Mouse (Mus musculus): ENCODE results near the gene Appl1.
"Not testable (repeated sequence)": the region's sequence is repeated elsewhere in the genome, so short reads cannot be mapped to it uniquely, and the experiment has no call there.

The Appl1 gene

GRCm38 (mm10) chr14:26960518-26960917 lies 10.5 kb downstream of the Appl1 start:
- DNase-seq: no peak

GRCm38 (mm10) chr14:26956139-26956538 lies 14.9 kb downstream of the Appl1 start:
- DNase-seq: not testable (repeated sequence)

- no peak for DNase-seq
These were observed 35.5 kb downstream of the Appl1 start for GRCm38 (mm10) chr14:26935558-26935957.

- no peak for DNase-seq
These were observed 36.1 kb downstream of the Appl1 start for GRCm38 (mm10) chr14:26934891-26935290.

GRCm38 (mm10) chr14:26923702-26924421 lies 47.2 kb downstream of the Appl1 start:
- no peak for DNase-seq

- DNase-seq: no peak
These were observed 51.7 kb downstream of the Appl1 start for GRCm38 (mm10) chr14:26919310-26919709.

- DNase-seq: no peak
These were observed 57.3 kb downstream of the Appl1 start for GRCm38 (mm10) chr14:26913681-26914268.

GRCm38 (mm10) chr14:26911826-26912225 lies 59.2 kb downstream of the Appl1 start:
- no peak for DNase-seq

GRCm38 (mm10) chr14:26911201-26911600 lies 59.8 kb downstream of the Appl1 start:
- no peak for DNase-seq

- not testable (repeated sequence) for DNase-seq
These were observed 60.6 kb downstream of the Appl1 start for GRCm38 (mm10) chr14:26910461-26910860.

- DNase-seq: no peak
These were observed 63.6 kb downstream of the Appl1 start for GRCm38 (mm10) chr14:26907401-26907800.

GRCm38 (mm10) chr14:26900893-26901292 lies 70.1 kb downstream of the Appl1 start:
- no peak for DNase-seq

GRCm38 (mm10) chr14:26899490-26899889 lies 71.5 kb downstream of the Appl1 start:
- DNase-seq: no peak

- DNase-seq: no peak
These were observed 76.6 kb downstream of the Appl1 start, which contains the start of gene Asb14 for GRCm38 (mm10) chr14:26894392-26894791. TSS of gene Asb14 (plus strand) at chr14:26894557.

- no peak for DNase-seq
These were observed 80.3 kb downstream of the Appl1 start for GRCm38 (mm10) chr14:26890777-26891176.

GRCm38 (mm10) chr14:26887244-26887643 lies 83.8 kb downstream of the Appl1 start:
- DNase-seq: no peak

GRCm38 (mm10) chr14:26881700-26882099 lies 89.3 kb downstream of the Appl1 start:
- DNase-seq: no peak

- DNase-seq: no peak
These were observed 91.1 kb downstream of the Appl1 start for GRCm38 (mm10) chr14:26879976-26880375.

GRCm38 (mm10) chr14:26878756-26879155 lies 92.3 kb downstream of the Appl1 start:
- no peak for DNase-seq
